Mouse (Mus musculus): ENCODE measurements around the gene Klf7.

GRCm38 (mm10) chr1:64164526-64165062 is 42.5 kb upstream of the Klf7 start:
- TF ChIP-seq POLR2A (IDR thresholded peaks at IDR 0.05; ENCODE audit: extremely low read depth, insufficient read depth, low read length) (no peak), CTCF (IDR thresholded peaks at IDR 0.05; ENCODE audit: extremely low read depth, insufficient read depth, low read length) (no peak)

Data from cortical plate, adult 2 months (tissue).